Mouse (Mus musculus) kidney, adult 2 months (tissue): ENCODE measurements around the gene Tab1.

ENCODE experiments used
- CTCF ChIP-seq: fragments of 200-500 bp; conservative IDR thresholded peaks from 2 replicates; pipeline ENCODE4 v1.5.1; 2011; ENCODE audit warnings: low read depth, mild to moderate bottlenecking, control low read depth, low read length, moderate library complexity, mixed read lengths; ENCODE audit not compliant: insufficient read depth, insufficient read length
- POLR2A ChIP-seq: fragments of 200-500 bp; IDR thresholded peaks from one replicate; pipeline ENCODE4 v1.6.1; 2011; ENCODE audit warnings: low read depth, low read length, control low read depth

DNA sequence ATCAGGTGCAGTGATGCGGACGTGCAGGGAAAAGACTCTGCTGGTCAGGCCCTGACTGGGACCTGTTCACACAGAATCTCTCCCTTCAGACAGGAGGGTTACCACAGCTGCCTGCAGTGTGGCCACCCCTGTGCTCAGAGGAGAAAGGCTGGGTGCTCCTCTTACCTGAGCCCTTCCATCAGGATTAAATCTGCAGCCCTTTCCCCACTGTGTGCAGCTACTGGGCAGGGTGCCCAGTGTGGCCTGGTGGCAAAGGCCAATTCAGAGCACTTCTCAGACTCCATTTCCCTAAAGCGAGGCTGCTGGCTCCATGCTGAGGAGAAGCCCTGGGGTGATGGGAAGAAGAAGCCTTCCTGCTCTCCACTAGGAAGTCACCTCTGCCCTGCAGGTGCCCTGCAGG is 28.3 kb downstream of the Tab1 start:
- no peak for TF ChIP-seq CTCF
- TF ChIP-seq POLR2A: no peak
